Mouse (Mus musculus): ENCODE results near the gene Zfp583. TPM values are rescaled to one million over a fixed set of nuclear protein-coding genes. Genes with fewer than 3 reads are reported as not detected.
"Not testable (repeated sequence)": the region's sequence is repeated elsewhere in the genome, so short reads cannot be mapped to it uniquely, and the experiment has no call there.

Zfp583 gene
- total RNA-seq (2014; fragmentation: Nextera tagmentation) (1.2 and 3.1 TPM in 2 replicates), total RNA-seq (2017) (0.49 and 0.64 TPM in 2 replicates), polyA plus RNA-seq (2012) (0.29 and 0.38 TPM in 2 replicates)

GRCm38 (mm10) chr7:6331233-6331956 lies at the start of gene Zfp583:
Gene Zfp583 (minus strand): TSS chr7:6331285.
- TF ChIP-seq GATA2 (IDR thresholded peaks at IDR 0.05; ENCODE audit: borderline replicate concordance, low read depth, low read length), result no peak
- no peak for TF ChIP-seq POLR2AphosphoS5 (IDR thresholded peaks at IDR 0.05; ENCODE audit: insufficient replicate concordance, low read depth, low read length)
- TF ChIP-seq CTCF (IDR thresholded peaks at IDR 0.05; ENCODE audit: low read depth, low read length), result no peak
- TF ChIP-seq GATA1 (IDR thresholded peaks at IDR 0.05; ENCODE audit: borderline replicate concordance, low read length), result no peak
- TF ChIP-seq TAL1 (conservative IDR thresholded peaks at IDR 0.05; ENCODE audit: low read depth, low read length), result no peak
- no peaks in the 10 kb centered on the region for H3K36me3 ChIP-seq (replicated peaks)
- H3K4me1 ChIP-seq (ENCODE audit: insufficient read depth, low read depth, low read length), result peaks cover 4% of the 10 kb centered on the region; the same call in 1 of the 2 replicates
- ATAC-seq (ENCODE audit: extremely low read depth, insufficient number of reproducible peaks, low FRiP score, poor library complexity, severe bottlenecking) (no peak), DNase-seq (ENCODE audit: low spot score) (no peak)
- H3K27me3 ChIP-seq (ENCODE audit: insufficient read depth, low read length), result no peaks in the 10 kb centered on the region
- peak within 1 kb of the TSS; percentile 52; the same call in 1 of the 2 replicates for H3K4me3 ChIP-seq (ENCODE audit: low read depth, low read length)
- H3K9me3 ChIP-seq (replicated peaks), result no peaks in the 10 kb centered on the region

GRCm38 (mm10) chr7:6378441-6378840 lies 47.4 kb upstream of the Zfp583 start:
- TF ChIP-seq CTCF (IDR thresholded peaks at IDR 0.05; ENCODE audit: low read depth, low read length) (no peak), POLR2AphosphoS5 (IDR thresholded peaks at IDR 0.05; ENCODE audit: insufficient replicate concordance, low read depth, low read length) (no peak), GATA2 (IDR thresholded peaks at IDR 0.05; ENCODE audit: borderline replicate concordance, low read depth, low read length) (no peak), GATA1 (IDR thresholded peaks at IDR 0.05; ENCODE audit: borderline replicate concordance, low read length) (no peak), TAL1 (conservative IDR thresholded peaks at IDR 0.05; ENCODE audit: low read depth, low read length) (no peak)
- ATAC-seq (ENCODE audit: extremely low read depth, insufficient number of reproducible peaks, low FRiP score, poor library complexity, severe bottlenecking) (no peak), DNase-seq (ENCODE audit: low spot score) (no peak)
- Histone ChIP-seq H3K36me3 (replicated peaks) (peaks cover 15% of the 10 kb centered on the region), H3K9me3 (replicated peaks) (no peaks in the 10 kb centered on the region), H3K27me3 (ENCODE audit: insufficient read depth, low read length) (no peaks in the 10 kb centered on the region), H3K4me3 (ENCODE audit: low read depth, low read length) (no peak overlapping the region), H3K4me1 (ENCODE audit: insufficient read depth, low read depth, low read length) (peaks cover 15% of the 10 kb centered on the region)

DNA sequence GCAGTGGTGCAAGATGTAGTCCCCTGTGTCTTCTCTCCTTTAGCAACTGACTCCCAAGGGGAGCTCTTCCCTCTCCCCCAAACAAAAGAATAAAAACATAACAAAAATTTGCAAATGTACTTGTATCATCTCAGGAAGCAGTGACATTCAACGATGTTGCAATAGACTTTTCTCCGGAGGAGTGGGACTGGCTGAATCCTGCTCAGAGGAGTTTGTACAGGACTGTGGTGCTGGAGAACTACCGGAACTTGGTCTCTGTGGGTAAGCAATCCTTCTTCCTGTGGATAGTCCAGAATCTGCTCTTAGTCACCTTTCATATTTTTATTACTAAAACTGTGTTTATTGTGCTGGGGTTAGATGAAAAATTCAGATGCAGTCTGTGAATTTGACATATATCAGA lies 41.9 kb upstream of the Zfp583 start:
- no peak overlapping the region for H3K4me3 ChIP-seq (ENCODE audit: low read depth, low read length)
- H3K4me1 ChIP-seq (ENCODE audit: insufficient read depth, low read depth, low read length), result no peaks in the 10 kb centered on the region
- no peak for DNase-seq (ENCODE audit: low spot score)
- no peak for ATAC-seq (ENCODE audit: extremely low read depth, insufficient number of reproducible peaks, low FRiP score, poor library complexity, severe bottlenecking)
- TF ChIP-seq TAL1 (conservative IDR thresholded peaks at IDR 0.05; ENCODE audit: low read depth, low read length) (no peak), GATA2 (IDR thresholded peaks at IDR 0.05; ENCODE audit: borderline replicate concordance, low read depth, low read length) (no peak), GATA1 (IDR thresholded peaks at IDR 0.05; ENCODE audit: borderline replicate concordance, low read length) (no peak), CTCF (IDR thresholded peaks at IDR 0.05; ENCODE audit: low read depth, low read length) (no peak), POLR2AphosphoS5 (IDR thresholded peaks at IDR 0.05; ENCODE audit: insufficient replicate concordance, low read depth, low read length) (no peak)
- H3K27me3 ChIP-seq (ENCODE audit: insufficient read depth, low read length), result no peaks in the 10 kb centered on the region
- peaks cover 11% of the 10 kb centered on the region for H3K36me3 ChIP-seq (replicated peaks)
- H3K9me3 ChIP-seq (replicated peaks), result no peaks in the 10 kb centered on the region

GRCm38 (mm10) chr7:6369460-6369859 lies 38.4 kb upstream of the Zfp583 start:
- H3K27me3 ChIP-seq (ENCODE audit: insufficient read depth, low read length), result no peaks in the 10 kb centered on the region
- TF ChIP-seq POLR2AphosphoS5 (IDR thresholded peaks at IDR 0.05; ENCODE audit: insufficient replicate concordance, low read depth, low read length), result no peak
- TF ChIP-seq CTCF (IDR thresholded peaks at IDR 0.05; ENCODE audit: low read depth, low read length), result no peak
- no peak for TF ChIP-seq TAL1 (conservative IDR thresholded peaks at IDR 0.05; ENCODE audit: low read depth, low read length)
- no peak for TF ChIP-seq GATA1 (IDR thresholded peaks at IDR 0.05; ENCODE audit: borderline replicate concordance, low read length)
- peaks cover 15% of the 10 kb centered on the region for H3K4me1 ChIP-seq (ENCODE audit: insufficient read depth, low read depth, low read length)
- DNase-seq (ENCODE audit: low spot score), result no peak
- H3K36me3 ChIP-seq (replicated peaks), result peaks cover 5% of the 10 kb centered on the region
- no peak for ATAC-seq (ENCODE audit: extremely low read depth, insufficient number of reproducible peaks, low FRiP score, poor library complexity, severe bottlenecking)
- no peaks in the 10 kb centered on the region for H3K9me3 ChIP-seq (replicated peaks)
- H3K4me3 ChIP-seq (ENCODE audit: low read depth, low read length), result no peak overlapping the region

DNA sequence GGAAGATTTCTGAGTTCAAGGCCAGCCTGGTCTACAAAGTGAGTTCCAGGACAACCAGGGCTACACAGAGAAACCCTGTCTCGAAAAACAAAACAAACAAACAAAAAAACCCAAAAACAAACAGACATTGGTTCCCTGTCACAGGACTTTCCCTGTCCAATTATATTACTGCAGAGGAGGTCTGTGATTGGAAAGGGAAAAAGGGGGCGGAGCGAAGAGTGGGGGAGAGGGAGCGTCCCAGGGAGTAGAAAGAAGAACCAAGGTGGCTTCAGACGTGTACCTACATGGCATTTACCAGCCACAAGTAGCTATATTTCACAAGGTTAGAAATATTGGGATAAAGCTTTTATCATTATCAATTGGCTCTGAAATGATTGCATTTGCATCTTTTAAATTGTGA lies 37.1 kb upstream of the Zfp583 start:
- H3K36me3 ChIP-seq (replicated peaks); H3K9me3 ChIP-seq (replicated peaks); H3K4me3 ChIP-seq (ENCODE audit: low read depth, low read length); H3K27me3 ChIP-seq (ENCODE audit: insufficient read depth, low read length); ATAC-seq (ENCODE audit: extremely low read depth, insufficient number of reproducible peaks, low FRiP score, poor library complexity, severe bottlenecking); DNase-seq (ENCODE audit: low spot score): not testable (repeated sequence)
- H3K4me1 ChIP-seq (ENCODE audit: insufficient read depth, low read depth, low read length), result peaks cover 27% of the 10 kb centered on the region

DNA sequence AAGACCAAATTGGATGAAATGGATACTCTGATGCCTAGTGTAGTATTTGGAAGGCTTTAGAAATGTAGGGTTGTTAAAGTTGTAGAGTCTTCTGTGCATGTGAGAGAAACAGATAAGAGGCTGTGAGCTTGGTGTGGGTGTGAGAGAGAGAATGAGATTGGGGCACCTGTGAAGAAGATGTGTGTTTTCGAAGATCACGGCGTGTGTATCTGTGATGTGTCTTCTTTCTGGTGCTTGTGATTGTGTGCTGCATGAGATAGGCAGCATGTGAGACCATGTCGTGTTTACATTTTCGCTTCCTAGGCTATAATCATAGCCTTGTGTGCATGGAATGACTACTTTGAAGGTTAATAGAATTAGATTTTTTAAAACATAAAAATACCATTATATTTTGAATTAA lies 36.1 kb upstream of the Zfp583 start:
- TF ChIP-seq CTCF (IDR thresholded peaks at IDR 0.05; ENCODE audit: low read depth, low read length), result no peak
- 0 out of 2 replicates have a peak, but pooled peaks have one; percentile 5 for TF ChIP-seq TAL1 (conservative IDR thresholded peaks at IDR 0.05; ENCODE audit: low read depth, low read length)
- no peak for TF ChIP-seq GATA2 (IDR thresholded peaks at IDR 0.05; ENCODE audit: borderline replicate concordance, low read depth, low read length)

More for the DNA sequence above, 36.1 kb upstream of the Zfp583 start:
- no peak overlapping the region for H3K4me3 ChIP-seq (ENCODE audit: low read depth, low read length)
- H3K27me3 ChIP-seq (ENCODE audit: insufficient read depth, low read length), result no peaks in the 10 kb centered on the region
- H3K36me3 ChIP-seq (replicated peaks), result peaks cover 4% of the 10 kb centered on the region
- no peak for DNase-seq (ENCODE audit: low spot score)
- peaks cover 28% of the 10 kb centered on the region for H3K4me1 ChIP-seq (ENCODE audit: insufficient read depth, low read depth, low read length)
- no peaks in the 10 kb centered on the region for H3K9me3 ChIP-seq (replicated peaks)
- no peak for ATAC-seq (ENCODE audit: extremely low read depth, insufficient number of reproducible peaks, low FRiP score, poor library complexity, severe bottlenecking)

Measured in G1E (cell line).